In genomic region chr3:88527565-88527964, GRCm38 (mm10) we compare ENCODE assay signal across 9 mouse cellular contexts. TPM values are rescaled to one million over a fixed set of nuclear protein-coding genes. Genes with fewer than 3 reads are reported as not detected.
DNase-seq lines count a peak whose midpoint lies in the region; ATAC-seq lines count a peak whose summit lies in the region.
"Had no signal": no experiment of that assay in that cellular context is flagged by ENCODE, and none has a peak within 500 bp of the region (broad histone marks: within the 10 kb centered on the region; RNA-seq: fewer than 3 reads in every experiment).

No protein-coding gene starts in this region.

- no peak for ATAC-seq in liver, embryonic 11.5 days (replicated peaks; ENCODE audit: low FRiP score)
- no peak for ATAC-seq in forebrain, embryonic 12.5 days (ENCODE audit: low FRiP score)
- no peak for ATAC-seq in intestine, embryonic 16.5 days
- ATAC-seq in neural tube, embryonic 15.5 days (ENCODE audit: low FRiP score) = no peak
- no peak for ATAC-seq in frontal cortex, adult (ENCODE audit: low TSS enrichment)

- DNase-seq in liver, embryonic 11.5 days (ENCODE audit: low spot score) = no peak
- no peak for DNase-seq in liver
- no peak for DNase-seq in spleen, adult 12 weeks (ENCODE audit: low spot score)
- DNase-seq in right cerebral cortex, postnatal 14 days = no peak
- DNase-seq: cerebellum, postnatal 14 days had no signal

- peak overlapping the region; percentile 24; the same call in 1 of the 2 replicates for H3K4me2 ChIP-seq in liver, embryonic 11.5 days
- peak overlapping the region; percentile 93 for H3K4me2 ChIP-seq in forebrain, embryonic 12.5 days
- H3K4me2 ChIP-seq in intestine, embryonic 16.5 days (ENCODE audit: low read depth, low read length) = no peak overlapping the region
- H3K4me2 ChIP-seq in neural tube, embryonic 15.5 days = peak overlapping the region; percentile 28

- H3K27me3 ChIP-seq in liver, embryonic 11.5 days (replicated peaks; ENCODE audit: control insufficient read depth, insufficient read depth, low read length) = no peaks in the 10 kb centered on the region
- H3K27me3 ChIP-seq in forebrain, embryonic 12.5 days = no peaks in the 10 kb centered on the region
- no peaks in the 10 kb centered on the region for H3K27me3 ChIP-seq in intestine, embryonic 16.5 days (replicated peaks; ENCODE audit: control insufficient read depth, insufficient read depth, low read length)
- H3K27me3 ChIP-seq in neural tube, embryonic 15.5 days (replicated peaks) = no peaks in the 10 kb centered on the region

- H3K4me1 ChIP-seq in liver, embryonic 11.5 days (replicated peaks; ENCODE audit: control insufficient read depth, insufficient read depth, low read length) = peaks cover 29% of the 10 kb centered on the region
- peaks cover 51% of the 10 kb centered on the region for H3K4me1 ChIP-seq in forebrain, embryonic 12.5 days
- peaks cover 30% of the 10 kb centered on the region for H3K4me1 ChIP-seq in intestine, embryonic 16.5 days (ENCODE audit: control insufficient read depth, insufficient read depth, low read length)
- H3K4me1 ChIP-seq in neural tube, embryonic 15.5 days = peaks cover 50% of the 10 kb centered on the region

- H3K4me3 ChIP-seq in liver, embryonic 11.5 days (ENCODE audit: low read depth, low read length) = no peak overlapping the region
- H3K4me3 ChIP-seq in forebrain, embryonic 12.5 days (replicated peaks) = peak overlapping the region; percentile 19
- H3K4me3 ChIP-seq in intestine, embryonic 16.5 days (ENCODE audit: low read length) = no peak overlapping the region
- no peak overlapping the region for H3K4me3 ChIP-seq in neural tube, embryonic 15.5 days (replicated peaks)

- no peak overlapping the region for H3K27ac ChIP-seq in liver, embryonic 11.5 days (ENCODE audit: low read depth, low read length)
- H3K27ac ChIP-seq in forebrain, embryonic 12.5 days = peak overlapping the region; percentile 77
- no peak overlapping the region for H3K27ac ChIP-seq in intestine, embryonic 16.5 days (ENCODE audit: low read length)
- 0 out of 2 replicates have a peak overlapping the region, but pooled peaks have one; percentile 0 for H3K27ac ChIP-seq in neural tube, embryonic 15.5 days (replicated peaks)

- no peaks in the 10 kb centered on the region for H3K9me3 ChIP-seq in liver, embryonic 11.5 days (ENCODE audit: control insufficient read depth, low read length)
- no peaks in the 10 kb centered on the region for H3K9me3 ChIP-seq in forebrain, embryonic 12.5 days
- no peaks in the 10 kb centered on the region for H3K9me3 ChIP-seq in intestine, embryonic 16.5 days (ENCODE audit: control insufficient read depth, low read length)
- H3K9me3 ChIP-seq in neural tube, embryonic 15.5 days (replicated peaks) = no peaks in the 10 kb centered on the region

- H3K36me3 ChIP-seq in liver, embryonic 11.5 days (ENCODE audit: control insufficient read depth, insufficient read depth, low read length) = peaks cover 8% of the 10 kb centered on the region; the same call in 1 of the 2 replicates
- peaks cover 20% of the 10 kb centered on the region for H3K36me3 ChIP-seq in forebrain, embryonic 12.5 days (replicated peaks)
- H3K36me3 ChIP-seq in intestine, embryonic 16.5 days (ENCODE audit: control insufficient read depth, insufficient read depth, low read length) = peaks cover 3% of the 10 kb centered on the region; the same call in 1 of the 2 replicates
- 0 out of 2 replicates have a peak, but pooled peaks cover 8% of the 10 kb centered on the region for H3K36me3 ChIP-seq in neural tube, embryonic 15.5 days

- 32% methylated on average over 8 of the region's 8 CpGs for WGBS in liver, embryonic 11.5 days
- WGBS in forebrain, embryonic 12.5 days = 32% methylated on average over 8 of the region's 8 CpGs
- WGBS in intestine, embryonic 16.5 days = 45% methylated on average over 8 of the region's 8 CpGs
- whole genome bisulfite sequencing in neural tube, embryonic 15.5 days = 15% methylated on average over 8 of the region's 8 CpGs

- no peak overlapping the region for H3K9ac ChIP-seq in liver, embryonic 11.5 days (ENCODE audit: low read depth, low read length)
- peak overlapping the region; percentile 59 for H3K9ac ChIP-seq in forebrain, embryonic 12.5 days
- H3K9ac ChIP-seq in intestine, embryonic 16.5 days (ENCODE audit: low read depth, low read length) = peak overlapping the region; percentile 47
- H3K9ac ChIP-seq in neural tube, embryonic 15.5 days (replicated peaks) = peak overlapping the region; percentile 18; the same call in 1 of the 2 replicates

RNA-seq across cellular contexts. Expression of gene Mex3a, which starts 4.6 kb away (rescaled TPM):
- 9.4 and 10.2 TPM in 2 replicates for polyA plus RNA-seq in liver, embryonic 11.5 days (2014; fragmentation: Nextera tagmentation; extraction: Ambion mirVana)
- polyA plus RNA-seq in forebrain, embryonic 12.5 days (2016; fragmentation: Nextera tagmentation; extraction: Ambion mirVana) = 51.0 and 53.2 TPM in 2 replicates
- 6.5 and 7.3 TPM in 2 replicates for polyA plus RNA-seq in intestine, embryonic 16.5 days (2015; fragmentation: Nextera tagmentation; extraction: Ambion mirVana)
- polyA plus RNA-seq in neural tube, embryonic 15.5 days (2015; fragmentation: Nextera tagmentation; extraction: Ambion mirVana) = 18.6 and 19.2 TPM in 2 replicates

RNA-seq across cellular contexts. Expression of gene Lmna, which starts 17.8 kb away (rescaled TPM):
- 155 and 157 TPM in 2 replicates for polyA plus RNA-seq in liver, embryonic 11.5 days (2014; fragmentation: Nextera tagmentation; extraction: Ambion mirVana)
- 23.2 and 25.8 TPM in 2 replicates for polyA plus RNA-seq in forebrain, embryonic 12.5 days (2016; fragmentation: Nextera tagmentation; extraction: Ambion mirVana)
- 126 and 127 TPM in 2 replicates for polyA plus RNA-seq in intestine, embryonic 16.5 days (2015; fragmentation: Nextera tagmentation; extraction: Ambion mirVana)
- polyA plus RNA-seq in neural tube, embryonic 15.5 days (2015; fragmentation: Nextera tagmentation; extraction: Ambion mirVana) = 70.3 and 78.7 TPM in 2 replicates

RNA-seq across cellular contexts. Expression of gene Rab25, which starts 20.5 kb away (rescaled TPM):
- polyA plus RNA-seq in liver, embryonic 11.5 days (2014; fragmentation: Nextera tagmentation; extraction: Ambion mirVana) = 1.1 and 1.2 TPM in 2 replicates
- polyA plus RNA-seq in forebrain, embryonic 12.5 days (2016; fragmentation: Nextera tagmentation; extraction: Ambion mirVana) = 0.82 and 1.2 TPM in 2 replicates
- polyA plus RNA-seq in intestine, embryonic 16.5 days (2015; fragmentation: Nextera tagmentation; extraction: Ambion mirVana) = 102 and 109 TPM in 2 replicates
- polyA plus RNA-seq in neural tube, embryonic 15.5 days (2015; fragmentation: Nextera tagmentation; extraction: Ambion mirVana) = 0.29 and 4.1 TPM in 2 replicates

RNA-seq across cellular contexts. Expression of gene Lamtor2, which starts 25.3 kb away (rescaled TPM):
- polyA plus RNA-seq in liver, embryonic 11.5 days (2014; fragmentation: Nextera tagmentation; extraction: Ambion mirVana) = 111 and 120 TPM in 2 replicates
- polyA plus RNA-seq in forebrain, embryonic 12.5 days (2016; fragmentation: Nextera tagmentation; extraction: Ambion mirVana) = 137 and 138 TPM in 2 replicates
- 244 and 256 TPM in 2 replicates for polyA plus RNA-seq in intestine, embryonic 16.5 days (2015; fragmentation: Nextera tagmentation; extraction: Ambion mirVana)
- 189 and 193 TPM in 2 replicates for polyA plus RNA-seq in neural tube, embryonic 15.5 days (2015; fragmentation: Nextera tagmentation; extraction: Ambion mirVana)

RNA-seq across cellular contexts. Expression of gene Ubqln4, which starts 26.0 kb away (rescaled TPM):
- polyA plus RNA-seq in liver, embryonic 11.5 days (2014; fragmentation: Nextera tagmentation; extraction: Ambion mirVana) = 65.8 and 67.7 TPM in 2 replicates
- polyA plus RNA-seq in forebrain, embryonic 12.5 days (2016; fragmentation: Nextera tagmentation; extraction: Ambion mirVana) = 64.1 and 64.4 TPM in 2 replicates
- 37.2 and 38.9 TPM in 2 replicates for polyA plus RNA-seq in intestine, embryonic 16.5 days (2015; fragmentation: Nextera tagmentation; extraction: Ambion mirVana)
- 39.2 and 40.1 TPM in 2 replicates for polyA plus RNA-seq in neural tube, embryonic 15.5 days (2015; fragmentation: Nextera tagmentation; extraction: Ambion mirVana)

Comparison
In these comparisons a context has a peak if more than half of its experiments do, and no peak if none do; other contexts are left out.
1. H3K27ac ChIP-seq: peak in forebrain, embryonic 12.5 days (single experiment) and neural tube, embryonic 15.5 days (single experiment); none in liver, embryonic 11.5 days (single experiment) and intestine, embryonic 16.5 days (single experiment).
2. RNA of gene Rab25, which starts 20.5 kb away (polyA plus RNA-seq): 102 to 109 TPM in intestine, embryonic 16.5 days; 1.1 to 1.2 TPM in liver, embryonic 11.5 days, 0.82 to 1.2 TPM in forebrain, embryonic 12.5 days and 0.29 to 4.1 TPM in neural tube, embryonic 15.5 days; every median in the first group is over 10 times any median in the second.